Mouse (Mus musculus): ENCODE measurements around the gene Vcl.

- TF ChIP-seq POLR2A (IDR thresholded peaks at IDR 0.05; ENCODE audit: low read depth, low read length) (no peak), CTCF (IDR thresholded peaks at IDR 0.05; ENCODE audit: borderline replicate concordance, insufficient read depth, low read length) (no peak)
Observed at GRCm38 (mm10) chr14:20938424-20938823, 9.2 kb downstream of the Vcl start.

All from embryonic fibroblast, embryonic 13.5 days (primary cell).